Mouse (Mus musculus): Measurements from ENCODE around the gene Lsm3. TPM values are rescaled to one million over a fixed set of nuclear protein-coding genes. Genes with fewer than 3 reads are reported as not detected.

Lsm3 gene
- polyA plus RNA-seq, 1 experiment from 2014 or later: 223 TPM

DNA sequence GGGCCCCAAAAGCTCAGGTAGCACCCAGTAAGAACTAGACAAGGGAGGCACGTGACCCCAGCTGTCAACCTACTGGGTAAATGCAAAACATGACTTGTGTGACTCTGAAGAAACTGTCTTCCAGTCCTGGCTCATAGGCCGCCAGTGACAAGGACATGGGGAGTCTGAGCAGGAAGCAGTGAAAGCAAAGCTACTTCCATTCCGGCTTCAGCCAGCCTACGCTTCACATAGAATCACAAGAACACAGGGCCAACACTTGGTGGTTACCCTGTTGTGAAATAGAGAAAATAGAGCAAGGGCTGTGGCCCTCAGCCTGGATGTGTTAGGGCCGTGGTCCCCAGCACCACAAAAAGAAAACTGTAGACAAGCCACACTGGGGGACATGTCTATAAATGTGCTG lies 7.1 kb downstream of the Lsm3 start:
- DNase-seq (ENCODE audit: low spot score): no peak
- ATAC-seq (ENCODE audit: low read depth): no peak
- Histone ChIP-seq H3K9me3 (ENCODE audit: control insufficient read depth, low read length) (no peaks in the 10 kb centered on the region), H3K27me3 (replicated peaks; ENCODE audit: control insufficient read depth, insufficient read depth, low read length) (no peaks in the 10 kb centered on the region), H3K9ac (ENCODE audit: low read depth, low read length) (no peak overlapping the region), H3K27ac (replicated peaks; ENCODE audit: low read depth, low read length) (no peak overlapping the region), H3K4me3 (ENCODE audit: low read depth, low read length) (no peak overlapping the region), H3K36me3 (ENCODE audit: control insufficient read depth, insufficient read depth, low read length) (peaks cover 60% of the 10 kb centered on the region), H3K4me2 (ENCODE audit: low read depth, low read length) (no peak overlapping the region), H3K4me1 (ENCODE audit: control insufficient read depth, insufficient read depth, low read length) (no peaks in the 10 kb centered on the region)
- WGBS: 90% methylated on average over 5 of the region's 5 CpGs

DNA sequence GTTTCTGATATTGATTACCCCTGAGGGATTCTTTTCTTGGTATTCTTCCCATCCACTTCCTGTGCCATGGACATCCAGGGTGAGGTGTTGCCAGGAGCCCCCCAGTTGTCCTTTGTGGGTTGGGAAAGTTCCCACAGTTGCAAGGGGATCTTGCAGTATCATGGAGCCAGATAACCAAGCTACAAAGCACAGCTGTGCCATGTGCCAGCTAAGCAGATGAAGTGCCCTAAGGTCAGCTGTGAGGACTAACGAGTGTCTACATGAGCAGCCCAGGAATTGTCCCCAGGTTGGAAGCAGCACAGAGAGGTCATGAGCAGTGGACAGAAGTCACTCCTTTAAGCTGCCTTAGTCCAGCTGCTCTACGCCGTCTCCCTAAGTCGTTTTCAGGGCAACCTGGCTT lies 9.8 kb downstream of the Lsm3 start:
- WGBS: 69% methylated on average over 4 of the region's 4 CpGs
- peaks cover 38% of the 10 kb centered on the region for H3K36me3 ChIP-seq (ENCODE audit: control insufficient read depth, insufficient read depth, low read length)
- no peak overlapping the region for H3K4me3 ChIP-seq (ENCODE audit: low read depth, low read length)
- H3K9ac ChIP-seq (ENCODE audit: low read depth, low read length): no peak overlapping the region
- H3K27ac ChIP-seq (replicated peaks; ENCODE audit: low read depth, low read length): no peak overlapping the region; the same call in 1 of the 2 replicates
- DNase-seq (ENCODE audit: low spot score) (no peak), ATAC-seq (ENCODE audit: low read depth) (no peak)
- H3K4me2 ChIP-seq (ENCODE audit: low read depth, low read length): no peak overlapping the region
- no peaks in the 10 kb centered on the region for H3K4me1 ChIP-seq (ENCODE audit: control insufficient read depth, insufficient read depth, low read length)
- no peaks in the 10 kb centered on the region for H3K27me3 ChIP-seq (replicated peaks; ENCODE audit: control insufficient read depth, insufficient read depth, low read length)
- no peaks in the 10 kb centered on the region for H3K9me3 ChIP-seq (ENCODE audit: control insufficient read depth, low read length)

GRCm38 (mm10) chr6:91527227-91527860 lies 11.6 kb downstream of the Lsm3 start:
- no peaks in the 10 kb centered on the region for H3K27me3 ChIP-seq (replicated peaks; ENCODE audit: control insufficient read depth, insufficient read depth, low read length)
- no peak overlapping the region for H3K4me2 ChIP-seq (ENCODE audit: low read depth, low read length)
- H3K4me3 ChIP-seq (ENCODE audit: low read depth, low read length): no peak overlapping the region

DNA sequence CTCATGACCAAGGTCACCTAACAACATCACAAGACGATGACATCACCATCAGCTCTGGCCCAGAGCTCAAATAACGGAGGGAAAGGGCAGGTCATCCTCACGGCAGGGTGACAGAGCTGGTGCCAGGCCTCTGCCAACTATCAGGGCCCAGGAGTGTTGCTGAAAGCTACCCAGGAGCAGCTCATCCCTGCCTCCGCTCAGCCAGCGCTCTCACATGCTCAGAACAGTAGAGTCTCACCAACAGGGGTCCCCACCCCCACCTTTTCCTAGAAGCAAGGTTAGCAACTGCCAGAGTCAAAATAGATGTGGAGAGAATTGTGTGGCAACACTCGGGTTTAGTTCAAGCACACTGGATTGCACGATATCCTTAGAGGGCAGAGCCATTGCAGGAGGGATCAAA lies 12.5 kb downstream of the Lsm3 start:
- DNase-seq (ENCODE audit: low spot score) (no peak), ATAC-seq (ENCODE audit: low read depth) (no peak)
- H3K27me3 ChIP-seq (replicated peaks; ENCODE audit: control insufficient read depth, insufficient read depth, low read length): no peaks in the 10 kb centered on the region
- H3K9me3 ChIP-seq (ENCODE audit: control insufficient read depth, low read length): no peaks in the 10 kb centered on the region
- no peak overlapping the region for H3K4me2 ChIP-seq (ENCODE audit: low read depth, low read length)
- peaks cover 11% of the 10 kb centered on the region; the same call in 1 of the 2 replicates for H3K36me3 ChIP-seq (ENCODE audit: control insufficient read depth, insufficient read depth, low read length)
- H3K4me1 ChIP-seq (ENCODE audit: control insufficient read depth, insufficient read depth, low read length): 0 out of 2 replicates have a peak, but pooled peaks cover under 1% of the 10 kb centered on the region
- no peak overlapping the region for H3K4me3 ChIP-seq (ENCODE audit: low read depth, low read length)
- 81% methylated on average over 7 of the region's 7 CpGs for WGBS
- no peak overlapping the region for H3K27ac ChIP-seq (replicated peaks; ENCODE audit: low read depth, low read length)
- H3K9ac ChIP-seq (ENCODE audit: low read depth, low read length): no peak overlapping the region

More at GRCm38 (mm10) chr6:91527227-91527860, 11.6 kb downstream of the Lsm3 start:
- DNase-seq (ENCODE audit: low spot score): peak; percentile 86
- ATAC-seq (ENCODE audit: low read depth): peak; percentile 76
- Histone ChIP-seq H3K4me1 (ENCODE audit: control insufficient read depth, insufficient read depth, low read length) (no peaks in the 10 kb centered on the region), H3K27ac (replicated peaks; ENCODE audit: low read depth, low read length) (no peak overlapping the region), H3K9ac (ENCODE audit: low read depth, low read length) (no peak overlapping the region), H3K36me3 (ENCODE audit: control insufficient read depth, insufficient read depth, low read length) (peaks cover 20% of the 10 kb centered on the region), H3K9me3 (ENCODE audit: control insufficient read depth, low read length) (no peaks in the 10 kb centered on the region)
- WGBS: 44% methylated on average over 5 of the region's 5 CpGs

GRCm38 (mm10) chr6:91530673-91531072 lies 14.9 kb downstream of the Lsm3 start:
- no peaks in the 10 kb centered on the region for H3K9me3 ChIP-seq (ENCODE audit: control insufficient read depth, low read length)
- H3K27me3 ChIP-seq (replicated peaks; ENCODE audit: control insufficient read depth, insufficient read depth, low read length): no peaks in the 10 kb centered on the region
- ATAC-seq (ENCODE audit: low read depth) (no peak), DNase-seq (ENCODE audit: low spot score) (no peak)
- no peak overlapping the region for H3K4me3 ChIP-seq (ENCODE audit: low read depth, low read length)
- H3K27ac ChIP-seq (replicated peaks; ENCODE audit: low read depth, low read length): no peak overlapping the region
- 87% methylated on average over 8 of the region's 8 CpGs for WGBS
- H3K9ac ChIP-seq (ENCODE audit: low read depth, low read length): no peak overlapping the region
- no peak overlapping the region for H3K4me2 ChIP-seq (ENCODE audit: low read depth, low read length)
- H3K36me3 ChIP-seq (ENCODE audit: control insufficient read depth, insufficient read depth, low read length): 0 out of 2 replicates have a peak, but pooled peaks cover 4% of the 10 kb centered on the region
- 0 out of 2 replicates have a peak, but pooled peaks cover 3% of the 10 kb centered on the region for H3K4me1 ChIP-seq (ENCODE audit: control insufficient read depth, insufficient read depth, low read length)

- Histone ChIP-seq H3K4me2 (ENCODE audit: low read depth, low read length) (no peak overlapping the region), H3K27me3 (replicated peaks; ENCODE audit: control insufficient read depth, insufficient read depth, low read length) (no peaks in the 10 kb centered on the region), H3K9ac (ENCODE audit: low read depth, low read length) (no peak overlapping the region), H3K4me3 (ENCODE audit: low read depth, low read length) (no peak overlapping the region), H3K36me3 (ENCODE audit: control insufficient read depth, insufficient read depth, low read length) (0 out of 2 replicates have a peak, but pooled peaks cover 4% of the 10 kb centered on the region), H3K9me3 (ENCODE audit: control insufficient read depth, low read length) (no peaks in the 10 kb centered on the region), H3K4me1 (ENCODE audit: control insufficient read depth, insufficient read depth, low read length) (0 out of 2 replicates have a peak, but pooled peaks cover 3% of the 10 kb centered on the region), H3K27ac (replicated peaks; ENCODE audit: low read depth, low read length) (no peak overlapping the region)
- no peak for DNase-seq (ENCODE audit: low spot score)
- no peak for ATAC-seq (ENCODE audit: low read depth)
- WGBS: 82% methylated on average over 6 of the region's 6 CpGs
These were observed 15.5 kb downstream of the Lsm3 start for GRCm38 (mm10) chr6:91531276-91531675.

GRCm38 (mm10) chr6:91532661-91533060 lies 16.9 kb downstream of the Lsm3 start:
- Histone ChIP-seq H3K4me2 (ENCODE audit: low read depth, low read length) (no peak overlapping the region), H3K4me1 (ENCODE audit: control insufficient read depth, insufficient read depth, low read length) (0 out of 2 replicates have a peak, but pooled peaks cover 3% of the 10 kb centered on the region), H3K9ac (ENCODE audit: low read depth, low read length) (no peak overlapping the region), H3K27ac (replicated peaks; ENCODE audit: low read depth, low read length) (no peak overlapping the region), H3K27me3 (replicated peaks; ENCODE audit: control insufficient read depth, insufficient read depth, low read length) (no peaks in the 10 kb centered on the region), H3K4me3 (ENCODE audit: low read depth, low read length) (no peak overlapping the region), H3K9me3 (ENCODE audit: control insufficient read depth, low read length) (no peaks in the 10 kb centered on the region), H3K36me3 (ENCODE audit: control insufficient read depth, insufficient read depth, low read length) (0 out of 2 replicates have a peak, but pooled peaks cover 4% of the 10 kb centered on the region)
- no peak for ATAC-seq (ENCODE audit: low read depth)
- DNase-seq (ENCODE audit: low spot score): no peak
- WGBS: 47% methylated on average over 6 of the region's 6 CpGs

DNA sequence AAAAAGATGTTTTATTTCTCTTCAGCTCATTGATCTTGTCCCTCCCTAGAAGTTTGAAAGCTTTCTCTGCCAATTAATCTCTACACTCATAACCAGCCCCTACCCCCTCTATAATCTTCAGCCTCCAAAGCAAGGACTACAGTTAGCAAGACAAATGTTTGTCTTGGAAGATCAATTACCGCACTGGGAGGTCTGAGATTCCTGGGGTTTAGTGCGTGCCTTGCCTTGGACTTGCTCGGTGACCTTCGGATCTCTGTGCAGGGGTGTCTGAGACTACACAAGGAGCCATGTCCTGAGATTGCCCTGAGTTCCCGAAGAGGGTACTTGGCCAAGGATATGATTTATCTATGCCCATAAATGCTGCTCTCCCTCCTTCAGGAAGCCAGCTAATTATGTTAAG lies 17.6 kb downstream of the Lsm3 start:
- H3K4me3 ChIP-seq (ENCODE audit: low read depth, low read length): no peak overlapping the region
- H3K9me3 ChIP-seq (ENCODE audit: control insufficient read depth, low read length): no peaks in the 10 kb centered on the region
- no peak overlapping the region for H3K4me2 ChIP-seq (ENCODE audit: low read depth, low read length)
- no peaks in the 10 kb centered on the region for H3K27me3 ChIP-seq (replicated peaks; ENCODE audit: control insufficient read depth, insufficient read depth, low read length)
- no peak overlapping the region; the same call in 1 of the 2 replicates for H3K27ac ChIP-seq (replicated peaks; ENCODE audit: low read depth, low read length)
- 0 out of 2 replicates have a peak, but pooled peaks cover 3% of the 10 kb centered on the region for H3K4me1 ChIP-seq (ENCODE audit: control insufficient read depth, insufficient read depth, low read length)
- no peak overlapping the region for H3K9ac ChIP-seq (ENCODE audit: low read depth, low read length)
- ATAC-seq (ENCODE audit: low read depth): no peak
- WGBS: 31% methylated on average over 5 of the region's 5 CpGs
- H3K36me3 ChIP-seq (ENCODE audit: control insufficient read depth, insufficient read depth, low read length): 0 out of 2 replicates have a peak, but pooled peaks cover 4% of the 10 kb centered on the region
- no peak for DNase-seq (ENCODE audit: low spot score)

- DNase-seq (ENCODE audit: low spot score) (no peak), ATAC-seq (ENCODE audit: low read depth) (no peak)
- Histone ChIP-seq H3K36me3 (ENCODE audit: control insufficient read depth, insufficient read depth, low read length) (no peaks in the 10 kb centered on the region), H3K4me3 (ENCODE audit: low read depth, low read length) (no peak overlapping the region), H3K27me3 (replicated peaks; ENCODE audit: control insufficient read depth, insufficient read depth, low read length) (no peaks in the 10 kb centered on the region), H3K27ac (replicated peaks; ENCODE audit: low read depth, low read length) (no peak overlapping the region; the same call in 1 of the 2 replicates), H3K4me1 (ENCODE audit: control insufficient read depth, insufficient read depth, low read length) (0 out of 2 replicates have a peak, but pooled peaks cover 3% of the 10 kb centered on the region), H3K9me3 (ENCODE audit: control insufficient read depth, low read length) (no peaks in the 10 kb centered on the region), H3K4me2 (ENCODE audit: low read depth, low read length) (no peak overlapping the region), H3K9ac (ENCODE audit: low read depth, low read length) (no peak overlapping the region)
- 32% methylated on average over 2 of the region's 2 CpGs for WGBS
These were observed 18.0 kb downstream of the Lsm3 start for GRCm38 (mm10) chr6:91533771-91534170.

Data from embryonic facial prominence, embryonic 14.5 days (tissue).